Mouse (Mus musculus): ENCODE data around the gene Rbm4. TPM values are rescaled to one million over a fixed set of nuclear protein-coding genes. Genes with fewer than 3 reads are reported as not detected.

Gene Rbm4
- polyA plus RNA-seq, 1 experiment from 2014 or later, result 111 TPM

DNA sequence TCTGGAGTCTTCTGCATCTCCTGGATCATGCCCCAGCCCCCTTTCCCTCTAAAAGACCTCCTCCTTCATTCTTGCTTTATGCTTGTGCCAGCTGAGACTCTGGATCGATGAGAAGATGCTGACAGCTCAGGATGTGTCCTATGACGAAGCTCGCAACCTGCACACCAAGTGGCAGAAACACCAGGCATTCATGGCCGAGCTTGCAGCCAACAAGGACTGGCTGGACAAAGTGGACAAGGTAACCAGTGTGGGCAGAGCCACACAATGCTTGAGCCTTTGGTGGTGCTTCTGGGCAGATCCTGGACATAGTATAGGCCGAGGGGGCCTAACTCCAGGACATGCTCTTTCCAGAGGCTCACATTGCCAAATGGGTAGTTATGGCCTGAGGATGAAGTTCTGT is 53.9 kb downstream of the Rbm4 start:
- WGBS, result 91% methylated on average over 5 of the region's 5 CpGs
- Histone ChIP-seq H3K27ac (ENCODE audit: low read depth, low read length) (no peak overlapping the region), H3K9me3 (ENCODE audit: control insufficient read depth, low read length) (no peaks in the 10 kb centered on the region), H3K36me3 (ENCODE audit: control insufficient read depth, insufficient read depth, low read length) (peaks cover 10% of the 10 kb centered on the region), H3K4me1 (ENCODE audit: control insufficient read depth, insufficient read depth, low read length) (no peaks in the 10 kb centered on the region), H3K4me3 (ENCODE audit: low read depth, low read length) (no peak overlapping the region), H3K9ac (ENCODE audit: low read length) (no peak overlapping the region), H3K4me2 (no peak overlapping the region), H3K27me3 (ENCODE audit: control insufficient read depth, insufficient read depth, low read length) (no peaks in the 10 kb centered on the region)
- ATAC-seq (ENCODE audit: low FRiP score) (no peak), DNase-seq (ENCODE audit: low spot score, missing footprints) (no peak)

DNA sequence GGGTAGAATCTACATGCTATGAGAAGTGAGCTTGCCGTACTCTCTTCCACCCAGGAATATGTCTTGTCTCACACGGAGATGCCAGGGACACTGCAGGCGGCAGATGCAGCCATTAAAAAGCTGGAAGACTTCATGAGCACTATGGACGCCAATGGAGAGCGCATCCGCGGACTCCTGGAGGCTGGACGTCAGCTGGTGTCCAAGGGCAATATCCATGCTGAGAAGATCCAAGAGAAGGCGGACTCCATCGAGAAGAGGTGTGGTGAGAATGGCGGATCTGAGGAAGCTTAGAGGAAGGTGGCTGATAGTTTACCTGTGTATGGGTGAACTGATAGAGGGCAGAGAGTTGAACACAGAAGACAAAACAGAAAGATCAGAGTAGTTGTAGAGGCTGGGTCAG is 54.6 kb downstream of the Rbm4 start:
- H3K27me3 ChIP-seq (ENCODE audit: control insufficient read depth, insufficient read depth, low read length), result no peaks in the 10 kb centered on the region
- no peaks in the 10 kb centered on the region for H3K4me1 ChIP-seq (ENCODE audit: control insufficient read depth, insufficient read depth, low read length)
- H3K4me3 ChIP-seq (ENCODE audit: low read depth, low read length), result no peak overlapping the region
- no peak overlapping the region for H3K9ac ChIP-seq (ENCODE audit: low read length)
- H3K9me3 ChIP-seq (ENCODE audit: control insufficient read depth, low read length), result no peaks in the 10 kb centered on the region
- no peak for ATAC-seq (ENCODE audit: low FRiP score)
- WGBS, result 87% methylated on average over 11 of the region's 11 CpGs
- no peak for DNase-seq (ENCODE audit: low spot score, missing footprints)
- H3K27ac ChIP-seq (ENCODE audit: low read depth, low read length), result no peak overlapping the region
- peaks cover 17% of the 10 kb centered on the region for H3K36me3 ChIP-seq (ENCODE audit: control insufficient read depth, insufficient read depth, low read length)
- H3K4me2 ChIP-seq, result no peak overlapping the region

DNA sequence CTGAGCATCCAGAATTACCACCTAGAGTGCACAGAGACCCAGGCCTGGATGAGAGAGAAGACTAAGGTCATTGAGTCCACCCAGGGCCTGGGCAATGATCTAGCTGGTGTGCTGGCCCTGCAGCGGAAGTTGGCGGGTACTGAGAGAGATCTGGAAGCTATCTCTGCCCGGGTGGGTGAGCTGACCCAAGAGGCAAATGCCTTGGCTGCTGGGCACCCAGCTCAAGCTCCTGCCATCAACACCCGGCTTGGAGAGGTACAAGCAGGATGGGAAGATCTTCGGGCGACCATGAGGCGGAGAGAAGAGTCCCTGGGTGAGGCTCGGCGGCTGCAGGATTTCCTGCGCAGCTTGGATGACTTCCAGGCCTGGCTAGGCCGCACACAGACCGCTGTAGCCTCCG is 55.8 kb downstream of the Rbm4 start:
- WGBS, result 88% methylated on average over 13 of the region's 13 CpGs
- Histone ChIP-seq H3K27ac (ENCODE audit: low read depth, low read length) (no peak overlapping the region), H3K4me2 (no peak overlapping the region), H3K27me3 (ENCODE audit: control insufficient read depth, insufficient read depth, low read length) (no peaks in the 10 kb centered on the region), H3K36me3 (ENCODE audit: control insufficient read depth, insufficient read depth, low read length) (peaks cover 17% of the 10 kb centered on the region), H3K9ac (ENCODE audit: low read length) (no peak overlapping the region), H3K9me3 (ENCODE audit: control insufficient read depth, low read length) (no peaks in the 10 kb centered on the region), H3K4me3 (ENCODE audit: low read depth, low read length) (no peak overlapping the region), H3K4me1 (ENCODE audit: control insufficient read depth, insufficient read depth, low read length) (no peaks in the 10 kb centered on the region)
- DNase-seq (ENCODE audit: low spot score, missing footprints) (no peak), ATAC-seq (ENCODE audit: low FRiP score) (no peak)

Other genes starting within 250 kb of the Rbm4 start
- gene Lrfn4, start 178.2 kb downstream of the Rbm4 start, polyA plus RNA-seq (2014; fragmentation: Nextera tagmentation; extraction: Ambion mirVana), result 7.5 and 7.6 TPM in 2 replicates
- 61.0 and 68.7 TPM in 2 replicates for gene Rce1, start 168.3 kb downstream of the Rbm4 start, polyA plus RNA-seq (2014; fragmentation: Nextera tagmentation; extraction: Ambion mirVana)
- gene Gm960, start 95.2 kb downstream of the Rbm4 start, polyA plus RNA-seq (2014; fragmentation: Nextera tagmentation; extraction: Ambion mirVana), result 2.3 and 3.4 TPM in 2 replicates
- gene Sptbn2, start 82.7 kb downstream of the Rbm4 start, polyA plus RNA-seq (2014; fragmentation: Nextera tagmentation; extraction: Ambion mirVana), result 13.4 and 14.0 TPM in 2 replicates
- 137 and 152 TPM in 2 replicates for gene Rbm4b, start 37.4 kb downstream of the Rbm4 start, polyA plus RNA-seq (2014; fragmentation: Nextera tagmentation; extraction: Ambion mirVana)
- 12.9 and 27.2 TPM in 2 replicates for gene Gm21992, start 17.7 kb upstream of the Rbm4 start, polyA plus RNA-seq (2014; fragmentation: Nextera tagmentation; extraction: Ambion mirVana)
- gene Rbm14, start 17.7 kb upstream of the Rbm4 start, polyA plus RNA-seq (2014; fragmentation: Nextera tagmentation; extraction: Ambion mirVana), result 108 and 113 TPM in 2 replicates
- 34.1 and 35.6 TPM in 2 replicates for gene Ccs, start 45.4 kb upstream of the Rbm4 start, polyA plus RNA-seq (2014; fragmentation: Nextera tagmentation; extraction: Ambion mirVana)
- 0.07 and 0.11 TPM in 2 replicates for gene Ccdc87, start 45.5 kb upstream of the Rbm4 start, polyA plus RNA-seq (2014; fragmentation: Nextera tagmentation; extraction: Ambion mirVana)
- 34.1 and 34.9 TPM in 2 replicates for gene Ctsf, start 61.2 kb upstream of the Rbm4 start, polyA plus RNA-seq (2014; fragmentation: Nextera tagmentation; extraction: Ambion mirVana)
- gene Actn3, start 84.0 kb upstream of the Rbm4 start, polyA plus RNA-seq (2014; fragmentation: Nextera tagmentation; extraction: Ambion mirVana), result 0.86 and 1.2 TPM in 2 replicates
- gene Zdhhc24, start 84.8 kb upstream of the Rbm4 start, polyA plus RNA-seq (2014; fragmentation: Nextera tagmentation; extraction: Ambion mirVana), result 12.4 and 13.3 TPM in 2 replicates
- gene Bbs1, start 112.7 kb upstream of the Rbm4 start, polyA plus RNA-seq (2014; fragmentation: Nextera tagmentation; extraction: Ambion mirVana), result 6.5 and 7.8 TPM in 2 replicates
- 153 and 159 TPM in 2 replicates for gene Dpp3, start 134.4 kb upstream of the Rbm4 start, polyA plus RNA-seq (2014; fragmentation: Nextera tagmentation; extraction: Ambion mirVana)
- 1.3 and 1.5 TPM in 2 replicates for gene Peli3, start 149.2 kb upstream of the Rbm4 start, polyA plus RNA-seq (2014; fragmentation: Nextera tagmentation; extraction: Ambion mirVana)
- 157 and 158 TPM in 2 replicates for gene Mrpl11, start 168.2 kb upstream of the Rbm4 start, polyA plus RNA-seq (2014; fragmentation: Nextera tagmentation; extraction: Ambion mirVana)
- 0.04 TPM in 1 of 2 replicates, not detected in the other for gene Npas4, start 196.4 kb upstream of the Rbm4 start, polyA plus RNA-seq (2014; fragmentation: Nextera tagmentation; extraction: Ambion mirVana)
- 4.2 TPM in 2 replicates for gene Slc29a2, start 230.0 kb upstream of the Rbm4 start, polyA plus RNA-seq (2014; fragmentation: Nextera tagmentation; extraction: Ambion mirVana)
- gene B4gat1, start 244.9 kb upstream of the Rbm4 start, polyA plus RNA-seq (2014; fragmentation: Nextera tagmentation; extraction: Ambion mirVana), result 40.1 and 41.7 TPM in 2 replicates
- 1.6 TPM in 2 replicates for gene AC124502.3, start 245.0 kb upstream of the Rbm4 start, polyA plus RNA-seq (2014; fragmentation: Nextera tagmentation; extraction: Ambion mirVana)
- 66.1 and 68.4 TPM in 2 replicates for gene Brms1, start 247.5 kb upstream of the Rbm4 start, polyA plus RNA-seq (2014; fragmentation: Nextera tagmentation; extraction: Ambion mirVana)

Measured in midbrain, embryonic 11.5 days (tissue).